Mouse (Mus musculus): Measurements from ENCODE around the gene Psmd5.

DNA sequence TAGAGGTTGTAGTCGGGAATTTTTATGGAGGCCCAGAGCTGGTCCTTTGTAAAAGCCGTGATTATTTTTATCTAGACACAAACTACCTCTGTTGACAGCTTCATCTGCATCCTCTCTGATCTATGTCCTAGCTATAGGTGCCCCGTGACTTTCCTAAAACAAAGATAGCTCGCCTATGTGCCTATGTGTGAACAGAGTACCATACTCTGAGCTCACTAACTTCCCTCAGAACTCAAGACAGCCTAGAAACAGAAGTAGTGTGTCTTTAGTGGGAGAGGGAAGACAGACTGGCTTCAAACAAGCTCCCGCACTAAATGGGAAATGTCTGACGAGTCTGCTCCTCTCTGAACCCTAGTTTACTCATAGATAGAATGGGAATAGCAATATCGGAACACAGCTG lies 74.4 kb downstream of the Psmd5 start:
- TF ChIP-seq POLR2A (IDR thresholded peaks at IDR 0.05; ENCODE audit: borderline replicate concordance, low read depth, low read length): no peak
- TF ChIP-seq CTCF (IDR thresholded peaks at IDR 0.05; ENCODE audit: low read depth, low read length): no peak

All from bone marrow macrophage, adult 2 months (primary cell).